Mouse (Mus musculus): Measurements from ENCODE around the gene Nrros.

Gene Nrros

GRCm38 (mm10) chr16:32163392-32163791 is 2.0 kb downstream of the Nrros start:
- in situ Hi-C loops (cut with MboI, MseI) = loop anchor here (5.0 kb wide), 1 partner anchor 36 kb away; no protein-coding TSS in a partner anchor

- in situ Hi-C loops (cut with MboI, MseI) = loop anchor here (5.0 kb wide), 1 partner anchor 34 kb away; no protein-coding TSS in a partner anchor
These were observed 4.6 kb downstream of the Nrros start for GRCm38 (mm10) chr16:32160742-32161323.

- in situ Hi-C loops (cut with MboI, MseI) = no loop called here
These were observed 6.4 kb downstream of the Nrros start for GRCm38 (mm10) chr16:32158966-32159365.

GRCm38 (mm10) chr16:32157369-32157768 is 8.0 kb downstream of the Nrros start:
- in situ Hi-C loops (cut with MboI, MseI) = no loop called here

- in situ Hi-C loops (cut with MboI, MseI) = no loop called here
These were observed 8.7 kb downstream of the Nrros start for GRCm38 (mm10) chr16:32156719-32157118.

GRCm38 (mm10) chr16:32154437-32154836 is 11.0 kb downstream of the Nrros start:
- in situ Hi-C loops (cut with MboI, MseI) = no loop called here

- in situ Hi-C loops (cut with MboI, MseI) = no loop called here
These were observed 11.4 kb downstream of the Nrros start for GRCm38 (mm10) chr16:32153976-32154375.

- in situ Hi-C loops (cut with MboI, MseI) = no loop called here
These were observed 17.7 kb downstream of the Nrros start for GRCm38 (mm10) chr16:32147589-32148207.

- in situ Hi-C loops (cut with MboI, MseI) = no loop called here
These were observed 20.8 kb downstream of the Nrros start for GRCm38 (mm10) chr16:32144592-32144991.

- in situ Hi-C loops (cut with MboI, MseI) = no loop called here
These were observed 21.6 kb downstream of the Nrros start for GRCm38 (mm10) chr16:32143766-32144165.

GRCm38 (mm10) chr16:32138954-32139353 is 26.4 kb downstream of the Nrros start:
- in situ Hi-C loops (cut with MboI, MseI) = no loop called here

GRCm38 (mm10) chr16:32135842-32136357 is 29.5 kb downstream of the Nrros start:
- in situ Hi-C loops (cut with MboI, MseI) = no loop called here

- in situ Hi-C loops (cut with MboI, MseI) = no loop called here
These were observed 32.2 kb downstream of the Nrros start for GRCm38 (mm10) chr16:32133148-32133547.

GRCm38 (mm10) chr16:32130190-32130826 is 35.1 kb downstream of the Nrros start:
- in situ Hi-C loops (cut with MboI, MseI) = no loop called here

- in situ Hi-C loops (cut with MboI, MseI) = loop anchor here (5.0 kb wide), 1 partner anchor 33 kb away; no protein-coding TSS in a partner anchor
These were observed 35.8 kb downstream of the Nrros start for GRCm38 (mm10) chr16:32129449-32130189.

GRCm38 (mm10) chr16:32127046-32127445 is 38.3 kb downstream of the Nrros start:
- in situ Hi-C loops (cut with MboI, MseI) = loop anchor here (5.0 kb wide), 1 partner anchor 35 kb away; no protein-coding TSS in a partner anchor

GRCm38 (mm10) chr16:32125364-32125763 is 40.0 kb downstream of the Nrros start:
- in situ Hi-C loops (cut with MboI, MseI) = loop anchor here (5.0 kb wide), 1 partner anchor 37 kb away; no protein-coding TSS in a partner anchor

- in situ Hi-C loops (cut with MboI, MseI) = loop anchor here (5.0 kb wide), 1 partner anchor 38 kb away; no protein-coding TSS in a partner anchor
These were observed 40.7 kb downstream of the Nrros start for GRCm38 (mm10) chr16:32124444-32125335.

- in situ Hi-C loops (cut with MboI, MseI) = no loop called here
These were observed 41.4 kb downstream of the Nrros start for GRCm38 (mm10) chr16:32124020-32124419.

- in situ Hi-C loops (cut with MboI, MseI) = no loop called here
These were observed 44.9 kb downstream of the Nrros start for GRCm38 (mm10) chr16:32120454-32120853.

- in situ Hi-C loops (cut with MboI, MseI) = no loop called here
These were observed 49.2 kb downstream of the Nrros start for GRCm38 (mm10) chr16:32116186-32116585.
